Mouse (Mus musculus) heart, adult 9 months (tissue): ENCODE data around the gene Ddx10.
"Not testable (repeated sequence)": the region's sequence is repeated elsewhere in the genome, so short reads cannot be mapped to it uniquely, and the experiment has no call there.

ENCODE experiments used
- DNase-seq, 2 experiments: peaks; one replicate each; pipeline ENCODE4 v3.0.0; 2022; ENCODE audit warnings: low spot score in 2 of 2

The Ddx10 gene

GRCm38 (mm10) chr9:53144266-53144665 lies 103.6 kb downstream of the Ddx10 start:
- DNase-seq, result peak in 1 of 2 experiments; percentile 33

- no peak for DNase-seq
Measured at GRCm38 (mm10) chr9:53143508-53143907, 104.3 kb downstream of the Ddx10 start.

- DNase-seq, result not testable (repeated sequence)
Measured at GRCm38 (mm10) chr9:53142424-53142823, 105.4 kb downstream of the Ddx10 start.

- no peak for DNase-seq
Measured at GRCm38 (mm10) chr9:53140610-53141165, 107.2 kb downstream of the Ddx10 start.

GRCm38 (mm10) chr9:53132826-53133225 lies 115.0 kb downstream of the Ddx10 start:
- no peak for DNase-seq

- DNase-seq, result no peak
Measured at GRCm38 (mm10) chr9:53130460-53130859, 117.4 kb downstream of the Ddx10 start.

- no peak for DNase-seq
Measured at GRCm38 (mm10) chr9:53101103-53101502, 146.8 kb downstream of the Ddx10 start.

GRCm38 (mm10) chr9:53095319-53096165 lies 152.3 kb downstream of the Ddx10 start:
- DNase-seq, result peak in 1 of 2 experiments; percentile 17

- peak; percentile 71 to 78 for DNase-seq
Measured at GRCm38 (mm10) chr9:53094536-53094935, 153.3 kb downstream of the Ddx10 start.

GRCm38 (mm10) chr9:53077626-53078025 lies 170.2 kb downstream of the Ddx10 start:
- DNase-seq, result no peak

GRCm38 (mm10) chr9:53075931-53076330 lies 171.9 kb downstream of the Ddx10 start:
- DNase-seq, result no peak

GRCm38 (mm10) chr9:53074443-53074842 lies 173.4 kb downstream of the Ddx10 start:
- no peak for DNase-seq

GRCm38 (mm10) chr9:53073576-53074112 lies 174.2 kb downstream of the Ddx10 start:
- DNase-seq, result peak in 1 of 2 experiments; percentile 42

- DNase-seq, result no peak
Measured at GRCm38 (mm10) chr9:53072088-53072487, 175.8 kb downstream of the Ddx10 start.

- no peak for DNase-seq
Measured at GRCm38 (mm10) chr9:53070875-53071524, 176.9 kb downstream of the Ddx10 start.

- no peak for DNase-seq
Measured at GRCm38 (mm10) chr9:53068166-53068565, 179.7 kb downstream of the Ddx10 start.

GRCm38 (mm10) chr9:53066428-53066827 lies 181.4 kb downstream of the Ddx10 start:
- DNase-seq, result no peak

GRCm38 (mm10) chr9:53065028-53065427 lies 182.8 kb downstream of the Ddx10 start:
- DNase-seq, result no peak

GRCm38 (mm10) chr9:53064531-53064930 lies 183.3 kb downstream of the Ddx10 start:
- DNase-seq, result peak; percentile 76 to 82

GRCm38 (mm10) chr9:53055306-53055705 lies 192.5 kb downstream of the Ddx10 start:
- DNase-seq, result no peak
